Mouse (Mus musculus) kidney, adult 2 months (tissue): ENCODE measurements around the gene Pappa.

Source experiments
- CTCF ChIP-seq: fragments of 200-500 bp; conservative IDR thresholded peaks from 2 replicates; pipeline ENCODE4 v1.5.1; 2011; ENCODE audit warnings: low read depth, mild to moderate bottlenecking, control low read depth, low read length, moderate library complexity, mixed read lengths; ENCODE audit not compliant: insufficient read depth, insufficient read length
- POLR2A ChIP-seq: fragments of 200-500 bp; IDR thresholded peaks from one replicate; pipeline ENCODE4 v1.6.1; 2011; ENCODE audit warnings: low read depth, low read length, control low read depth

DNA sequence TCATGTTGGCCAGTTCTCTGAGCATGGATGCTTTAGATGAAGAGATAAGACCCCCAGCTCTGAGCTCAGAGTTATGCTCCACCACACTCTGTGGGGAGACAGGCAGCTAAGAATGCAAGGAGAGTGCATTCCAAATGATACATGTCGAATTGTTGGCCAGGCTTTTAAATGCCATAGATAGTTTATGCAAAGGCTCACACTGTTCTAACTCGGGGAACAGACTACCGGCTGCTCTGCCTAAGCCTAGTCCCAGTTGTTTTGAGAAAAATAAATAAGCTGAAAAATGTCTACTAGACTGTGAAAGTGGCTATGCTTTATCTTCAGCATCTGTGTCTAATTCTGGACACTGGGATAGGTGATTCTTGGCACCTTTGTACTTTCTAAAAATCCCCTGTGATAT, 165.3 kb downstream of the Pappa start:
- TF ChIP-seq CTCF (no peak), POLR2A (no peak)
